Mouse (Mus musculus) adrenal gland (tissue): ENCODE measurements at regions not wholly inside any gene's neighbourhood (a gene's known extent, or its start where the extent isn't known, plus 50 kb on each side); places are given as distances from the start of the nearest gene placed in this dataset.

Source experiments
- intact Hi-C: fragments of 180-260 bp; cut with DNase I; formaldehyde crosslinking; loops from one replicate; pipeline ENCODE4 v1.15.1; 2025

DNA sequence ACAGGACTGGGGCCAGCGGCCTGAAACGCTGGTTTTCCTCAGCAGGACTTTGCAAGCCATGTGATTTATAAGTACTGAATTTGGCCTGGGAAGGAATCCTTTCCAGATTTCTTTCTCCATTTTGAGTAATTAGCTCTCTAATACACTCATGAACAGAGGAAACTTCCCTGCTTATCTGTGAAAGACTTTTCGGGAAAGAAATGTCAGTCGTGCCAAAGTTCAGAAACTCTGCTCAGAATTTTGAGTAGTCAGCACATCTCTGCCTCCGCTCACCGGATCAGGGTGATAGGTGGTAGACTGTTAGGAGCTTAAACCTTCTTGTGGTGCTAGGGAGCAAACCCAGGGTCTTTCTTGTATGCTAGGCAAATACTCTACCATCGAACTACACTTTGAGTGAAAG is 67.0 kb upstream of the Arhgap32 start:
- intact Hi-C loops = no loop called here

GRCm38 (mm10) chr9:32049546-32049945 is 66.4 kb upstream of the Arhgap32 start:
- intact Hi-C loops = no loop called here

DNA sequence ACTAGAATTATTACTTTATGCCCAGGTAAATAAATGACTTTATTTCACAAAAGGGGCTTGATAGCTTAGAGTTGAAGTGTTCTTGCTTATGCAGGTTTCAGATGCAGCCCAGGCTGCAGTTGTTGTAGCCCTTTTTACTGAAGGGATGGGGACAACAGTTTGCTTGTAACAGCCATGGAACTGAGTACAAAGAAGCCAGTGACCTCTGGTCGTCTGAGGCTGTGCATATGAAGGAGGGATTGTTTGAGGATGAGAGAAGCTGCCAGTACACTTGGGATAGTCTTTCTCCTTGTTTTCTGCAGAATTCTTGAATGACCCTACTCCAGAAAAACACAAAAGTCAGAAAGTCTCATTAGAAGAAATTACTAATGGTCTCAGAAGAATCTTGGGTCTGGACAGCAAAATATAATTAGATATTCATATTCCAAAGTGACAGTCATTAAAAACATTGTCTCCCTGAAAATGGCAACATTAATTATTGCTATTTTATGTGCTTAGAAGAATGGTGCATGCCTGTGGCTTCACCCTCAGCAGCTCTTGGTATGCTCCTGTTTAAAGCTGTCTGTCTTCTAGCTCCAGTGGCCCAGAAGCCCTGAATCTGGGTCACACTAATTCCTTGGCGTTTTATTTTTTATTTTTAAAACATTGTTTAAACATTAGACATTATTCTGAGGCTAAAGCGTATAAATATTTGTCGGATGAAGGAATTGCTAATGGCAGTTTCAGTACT is 61.9 kb upstream of the Arhgap32 start:
- intact Hi-C loops = no loop called here

GRCm38 (mm10) chr9:32057427-32058115 is 58.4 kb upstream of the Arhgap32 start:
- intact Hi-C loops = no loop called here

- intact Hi-C loops = no loop called here
Measured at GRCm38 (mm10) chr9:32062740-32063139, 53.2 kb upstream of the Arhgap32 start.

- intact Hi-C loops = no loop called here
Measured at GRCm38 (mm10) chr9:32063541-32063940, 52.4 kb upstream of the Arhgap32 start.

- intact Hi-C loops = no loop called here
Measured at GRCm38 (mm10) chr9:32064007-32064550, 51.9 kb upstream of the Arhgap32 start.
